Mouse (Mus musculus): ENCODE measurements around the gene Cenpe. TPM values are rescaled to one million over a fixed set of nuclear protein-coding genes. Genes with fewer than 3 reads are reported as not detected.

The Cenpe gene
- polyA plus RNA-seq, 1 experiment from 2014 or later = 17.2 TPM

DNA sequence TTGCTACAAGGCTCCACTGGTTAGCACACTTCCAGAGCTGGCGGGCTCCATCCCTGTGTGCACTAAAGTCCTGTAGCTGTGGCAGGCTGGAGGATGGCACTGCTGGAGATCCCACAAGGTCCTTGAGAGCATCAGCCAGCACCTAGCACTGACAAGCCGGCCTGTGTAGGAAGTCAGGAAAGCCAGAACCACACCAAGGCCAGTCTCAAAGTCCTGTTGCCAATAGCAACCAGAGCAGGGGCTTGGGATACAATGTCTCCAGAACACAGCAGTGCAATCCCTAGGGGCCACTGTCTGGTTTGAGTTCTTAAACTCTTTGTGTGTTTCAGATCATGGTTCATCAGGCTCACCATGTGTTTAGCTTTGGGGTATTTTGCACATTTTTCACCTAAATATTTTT lies 102.5 kb downstream of the Cenpe start:
- no peaks in the 10 kb centered on the region for H3K36me3 ChIP-seq
- WGBS = 65% methylated on average over 2 of the region's 2 CpGs
- no peak overlapping the region for H3K4me3 ChIP-seq
- H3K9me3 ChIP-seq = 0 out of 2 replicates have a peak, but pooled peaks cover 7% of the 10 kb centered on the region
- peak; percentile 22 for DNase-seq (ENCODE audit: low spot score)
- no peaks in the 10 kb centered on the region for H3K27me3 ChIP-seq (ENCODE audit: insufficient read depth, poor library complexity, severe bottlenecking)
- H3K27ac ChIP-seq = no peak overlapping the region
- H3K4me1 ChIP-seq (replicated peaks) = peaks cover 7% of the 10 kb centered on the region

DNA sequence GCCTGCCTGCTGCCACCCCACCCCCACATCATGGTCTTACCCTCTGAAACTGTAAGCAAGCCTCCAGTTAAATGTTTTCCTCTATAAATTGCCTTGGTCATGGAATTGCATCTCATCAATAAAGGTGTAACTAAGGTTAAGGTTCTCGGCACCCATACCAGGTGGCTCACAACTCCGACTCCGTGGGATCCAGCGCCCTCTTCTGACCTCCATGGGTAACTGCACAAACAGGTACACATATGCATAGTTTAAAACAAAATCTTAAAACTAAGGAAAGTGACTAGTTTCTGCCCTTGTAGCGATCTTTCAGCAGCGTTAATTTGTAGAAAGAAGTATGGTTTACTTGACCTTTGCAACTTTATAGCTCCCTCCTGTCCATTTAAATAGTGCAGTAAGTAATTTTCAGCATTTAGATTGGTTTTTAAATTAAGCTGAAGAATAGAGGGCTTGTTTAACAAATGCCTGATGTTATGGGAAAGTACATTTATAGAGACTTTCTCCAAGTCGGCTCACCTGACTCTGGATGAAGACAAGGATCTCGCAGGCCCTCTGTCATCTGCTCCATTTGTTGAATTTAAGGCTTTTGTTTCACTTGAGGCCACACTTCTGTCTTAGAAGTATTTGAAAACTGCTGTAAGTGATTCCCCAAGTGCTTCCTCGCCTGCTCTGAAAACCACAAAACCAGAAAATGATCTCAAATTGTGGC lies 103.5 kb downstream of the Cenpe start:
- DNase-seq (ENCODE audit: low spot score) = no peak
- H3K27ac ChIP-seq = no peak overlapping the region
- 0 out of 2 replicates have a peak, but pooled peaks cover 7% of the 10 kb centered on the region for H3K9me3 ChIP-seq
- 91% methylated on average over 9 of the region's 9 CpGs for WGBS
- no peaks in the 10 kb centered on the region for H3K27me3 ChIP-seq (ENCODE audit: insufficient read depth, poor library complexity, severe bottlenecking)
- no peak overlapping the region for H3K4me3 ChIP-seq
- peaks cover 7% of the 10 kb centered on the region for H3K4me1 ChIP-seq (replicated peaks)
- H3K36me3 ChIP-seq = no peaks in the 10 kb centered on the region

DNA sequence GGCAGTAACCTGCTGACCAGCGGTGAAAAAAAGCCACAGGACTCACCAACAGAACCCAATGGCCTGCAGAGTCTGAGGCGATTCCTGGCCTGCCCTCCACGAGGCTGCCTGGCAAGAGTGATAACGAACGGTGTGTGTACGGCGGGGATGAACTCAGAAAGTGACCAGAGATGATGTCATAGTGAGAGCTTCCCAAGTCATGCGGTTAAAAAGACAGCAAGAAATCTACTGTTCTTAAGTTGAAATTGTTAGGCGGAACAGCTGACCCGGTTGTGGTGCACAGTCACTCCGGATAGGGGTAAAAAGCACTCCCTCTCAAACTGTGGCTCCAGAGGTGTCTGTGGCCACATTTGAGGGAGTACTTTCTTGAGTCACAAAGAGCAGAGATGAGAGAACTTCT lies 106.0 kb downstream of the Cenpe start:
- no peak for DNase-seq (ENCODE audit: low spot score)
- Histone ChIP-seq H3K9me3 (0 out of 2 replicates have a peak, but pooled peaks cover 7% of the 10 kb centered on the region), H3K4me1 (replicated peaks) (peaks cover 7% of the 10 kb centered on the region), H3K27me3 (ENCODE audit: insufficient read depth, poor library complexity, severe bottlenecking) (no peaks in the 10 kb centered on the region), H3K4me3 (no peak overlapping the region), H3K36me3 (no peaks in the 10 kb centered on the region), H3K27ac (no peak overlapping the region)
- 89% methylated on average over 11 of the region's 11 CpGs for WGBS

Other genes starting within 250 kb of the Cenpe start
- 3.5 and 5.0 TPM in 2 replicates for gene Bdh2, start 68.7 kb downstream of the Cenpe start, polyA plus RNA-seq (2016; fragmentation: Nextera tagmentation; extraction: Ambion mirVana)
- 1.9 and 3.2 TPM in 2 replicates for gene Slc9b2, start 95.2 kb downstream of the Cenpe start, polyA plus RNA-seq (2016; fragmentation: Nextera tagmentation; extraction: Ambion mirVana)
- gene Slc9b1, start 135.5 kb downstream of the Cenpe start, polyA plus RNA-seq (2016; fragmentation: Nextera tagmentation; extraction: Ambion mirVana) = 0.61 TPM in 1 of 2 replicates, not detected in the other
- gene Cisd2, start 211.4 kb downstream of the Cenpe start, polyA plus RNA-seq (2016; fragmentation: Nextera tagmentation; extraction: Ambion mirVana) = 72.0 and 83.7 TPM in 2 replicates
- 507 and 538 TPM in 2 replicates for gene Ube2d3, start 225.6 kb downstream of the Cenpe start, polyA plus RNA-seq (2016; fragmentation: Nextera tagmentation; extraction: Ambion mirVana)

Measured in hindbrain, embryonic 10.5 days (tissue).